Mouse (Mus musculus): Measurements from ENCODE around the gene Adgrf3. TPM values are rescaled to one million over a fixed set of nuclear protein-coding genes. Genes with fewer than 3 reads are reported as not detected.
A peak's percentile ranks its signal among the peaks of the same experiment; 100 is the strongest.

Adgrf3 gene
- polyA plus RNA-seq, 2 experiments: 0.14 TPM; not detected in 1

GRCm38 (mm10) chr5:30159601-30160000, 45.9 kb downstream of the Adgrf3 start:
- H3K4me2 ChIP-seq (replicated peaks; ENCODE audit: low read depth, low read length, severe bottlenecking): no peak overlapping the region
- no peak for ATAC-seq (ENCODE audit: low FRiP score, low read depth)
- H3K4me1 ChIP-seq (ENCODE audit: control insufficient read depth, insufficient read depth, low read length): peaks cover 7% of the 10 kb centered on the region
- no peaks in the 10 kb centered on the region for H3K9me3 ChIP-seq (ENCODE audit: control insufficient read depth, low read length)
- no peak overlapping the region for H3K4me3 ChIP-seq (replicated peaks; ENCODE audit: low read length)
- DNase-seq (ENCODE audit: low spot score): no peak
- H3K9ac ChIP-seq (ENCODE audit: low read depth, low read length, severe bottlenecking): no peak overlapping the region
- H3K27ac ChIP-seq (replicated peaks; ENCODE audit: low read depth, low read length): no peak overlapping the region
- WGBS: 88% methylated on average over 6 of the region's 6 CpGs
- TF ChIP-seq POLR2A (IDR thresholded peaks at IDR 0.05; ENCODE audit: borderline replicate concordance, extremely low read depth, insufficient read depth, insufficient read length): no peak
- H3K36me3 ChIP-seq (ENCODE audit: control insufficient read depth, insufficient read depth, low read length): peaks cover 6% of the 10 kb centered on the region; the same call in 1 of the 2 replicates
- H3K27me3 ChIP-seq (ENCODE audit: control insufficient read depth, insufficient read depth, low read length): no peaks in the 10 kb centered on the region

- Histone ChIP-seq H3K36me3 (ENCODE audit: control insufficient read depth, insufficient read depth, low read length) (0 out of 2 replicates have a peak, but pooled peaks cover 6% of the 10 kb centered on the region), H3K9me3 (ENCODE audit: control insufficient read depth, low read length) (no peaks in the 10 kb centered on the region), H3K9ac (ENCODE audit: low read depth, low read length, severe bottlenecking) (peak overlapping the region; percentile 70), H3K27ac (replicated peaks; ENCODE audit: low read depth, low read length) (peak overlapping the region; percentile 90; the same call in 1 of the 2 replicates), H3K4me2 (replicated peaks; ENCODE audit: low read depth, low read length, severe bottlenecking) (peak overlapping the region; percentile 78), H3K4me1 (ENCODE audit: control insufficient read depth, insufficient read depth, low read length) (peaks cover 12% of the 10 kb centered on the region), H3K27me3 (ENCODE audit: control insufficient read depth, insufficient read depth, low read length) (no peaks in the 10 kb centered on the region), H3K4me3 (replicated peaks; ENCODE audit: low read length) (peak overlapping the region; percentile 67)
- ATAC-seq (ENCODE audit: low FRiP score, low read depth) (no peak), DNase-seq (ENCODE audit: low spot score) (no peak)
- TF ChIP-seq POLR2A (IDR thresholded peaks at IDR 0.05; ENCODE audit: borderline replicate concordance, extremely low read depth, insufficient read depth, insufficient read length): no peak
- WGBS: 32% methylated on average over 13 of the region's 13 CpGs
Observed at GRCm38 (mm10) chr5:30155821-30156629, 49.5 kb downstream of the Adgrf3 start.

- WGBS: under 1% methylated on average over 28 of the region's 31 CpGs
- peak; percentile 47 for ATAC-seq (ENCODE audit: low FRiP score, low read depth)
- peak overlapping the region; percentile 78 for H3K4me2 ChIP-seq (replicated peaks; ENCODE audit: low read depth, low read length, severe bottlenecking)
- H3K9ac ChIP-seq (ENCODE audit: low read depth, low read length, severe bottlenecking): peak overlapping the region; percentile 70
- H3K27ac ChIP-seq (replicated peaks; ENCODE audit: low read depth, low read length): peak overlapping the region; percentile 90
- H3K27me3 ChIP-seq (ENCODE audit: control insufficient read depth, insufficient read depth, low read length): no peaks in the 10 kb centered on the region
- 0 out of 2 replicates have a peak, but pooled peaks cover 6% of the 10 kb centered on the region for H3K36me3 ChIP-seq (ENCODE audit: control insufficient read depth, insufficient read depth, low read length)
- TF ChIP-seq POLR2A (IDR thresholded peaks at IDR 0.05; ENCODE audit: borderline replicate concordance, extremely low read depth, insufficient read depth, insufficient read length): no peak
- no peaks in the 10 kb centered on the region for H3K9me3 ChIP-seq (ENCODE audit: control insufficient read depth, low read length)
- H3K4me3 ChIP-seq (replicated peaks; ENCODE audit: low read length): peak overlapping the region; percentile 67
- DNase-seq (ENCODE audit: low spot score): peak; percentile 9
- H3K4me1 ChIP-seq (ENCODE audit: control insufficient read depth, insufficient read depth, low read length): peaks cover 12% of the 10 kb centered on the region
Observed at GRCm38 (mm10) chr5:30155395-30155792, 50.1 kb downstream of the Adgrf3 start.

GRCm38 (mm10) chr5:30154474-30155394, 50.8 kb downstream of the Adgrf3 start, which contains the start of the genes Hadha and Hadhb:
TSS of gene Hadha (minus strand) at chr5:30155162.
TSS of gene Hadhb (plus strand) at chr5:30155248.
- H3K9ac ChIP-seq (ENCODE audit: low read depth, low read length, severe bottlenecking): peak within 1 kb of the TSS; percentile 70
- H3K27ac ChIP-seq (replicated peaks; ENCODE audit: low read depth, low read length): peak within 1 kb of the TSS; percentile 90
- H3K36me3 ChIP-seq (ENCODE audit: control insufficient read depth, insufficient read depth, low read length): 0 out of 2 replicates have a peak, but pooled peaks cover 5% of the 10 kb centered on the region
- under 1% methylated on average over 30 of the region's 53 CpGs for WGBS
- ATAC-seq (ENCODE audit: low FRiP score, low read depth) (peak; percentile 93), DNase-seq (ENCODE audit: low spot score) (peak; percentile 87)
- no peaks in the 10 kb centered on the region for H3K27me3 ChIP-seq (ENCODE audit: control insufficient read depth, insufficient read depth, low read length)
- H3K4me1 ChIP-seq (ENCODE audit: control insufficient read depth, insufficient read depth, low read length): peaks cover 12% of the 10 kb centered on the region
- no peaks in the 10 kb centered on the region for H3K9me3 ChIP-seq (ENCODE audit: control insufficient read depth, low read length)
- TF ChIP-seq POLR2A (IDR thresholded peaks at IDR 0.05; ENCODE audit: borderline replicate concordance, extremely low read depth, insufficient read depth, insufficient read length): peak; percentile 73; the same call in 1 of the 2 replicates
- H3K4me3 ChIP-seq (replicated peaks; ENCODE audit: low read length): peak within 1 kb of the TSS; percentile 67
- H3K4me2 ChIP-seq (replicated peaks; ENCODE audit: low read depth, low read length, severe bottlenecking): peak within 1 kb of the TSS; percentile 78

- H3K36me3 ChIP-seq (ENCODE audit: control insufficient read depth, insufficient read depth, low read length): 0 out of 2 replicates have a peak, but pooled peaks cover 2% of the 10 kb centered on the region
- ATAC-seq (ENCODE audit: low FRiP score, low read depth): no peak
- peak overlapping the region; percentile 67 for H3K4me3 ChIP-seq (replicated peaks; ENCODE audit: low read length)
- peaks cover 12% of the 10 kb centered on the region for H3K4me1 ChIP-seq (ENCODE audit: control insufficient read depth, insufficient read depth, low read length)
- no peak overlapping the region for H3K27ac ChIP-seq (replicated peaks; ENCODE audit: low read depth, low read length)
- H3K4me2 ChIP-seq (replicated peaks; ENCODE audit: low read depth, low read length, severe bottlenecking): peak overlapping the region; percentile 78
- no peak for TF ChIP-seq POLR2A (IDR thresholded peaks at IDR 0.05; ENCODE audit: borderline replicate concordance, extremely low read depth, insufficient read depth, insufficient read length)
- H3K27me3 ChIP-seq (ENCODE audit: control insufficient read depth, insufficient read depth, low read length): no peaks in the 10 kb centered on the region
- DNase-seq (ENCODE audit: low spot score): peak; percentile 47
- no peaks in the 10 kb centered on the region for H3K9me3 ChIP-seq (ENCODE audit: control insufficient read depth, low read length)
- peak overlapping the region; percentile 70 for H3K9ac ChIP-seq (ENCODE audit: low read depth, low read length, severe bottlenecking)
- 20% methylated on average over 4 of the region's 4 CpGs for WGBS
Observed at GRCm38 (mm10) chr5:30154013-30154412, 51.5 kb downstream of the Adgrf3 start.

All from limb, embryonic 14.5 days (tissue).